Mouse (Mus musculus): ENCODE measurements around the gene Fxyd2. TPM values are rescaled to one million over a fixed set of nuclear protein-coding genes. Genes with fewer than 3 reads are reported as not detected.

The Fxyd2 gene
- polyA plus RNA-seq, 1 experiment from 2014 or later, result 9.9 TPM

DNA sequence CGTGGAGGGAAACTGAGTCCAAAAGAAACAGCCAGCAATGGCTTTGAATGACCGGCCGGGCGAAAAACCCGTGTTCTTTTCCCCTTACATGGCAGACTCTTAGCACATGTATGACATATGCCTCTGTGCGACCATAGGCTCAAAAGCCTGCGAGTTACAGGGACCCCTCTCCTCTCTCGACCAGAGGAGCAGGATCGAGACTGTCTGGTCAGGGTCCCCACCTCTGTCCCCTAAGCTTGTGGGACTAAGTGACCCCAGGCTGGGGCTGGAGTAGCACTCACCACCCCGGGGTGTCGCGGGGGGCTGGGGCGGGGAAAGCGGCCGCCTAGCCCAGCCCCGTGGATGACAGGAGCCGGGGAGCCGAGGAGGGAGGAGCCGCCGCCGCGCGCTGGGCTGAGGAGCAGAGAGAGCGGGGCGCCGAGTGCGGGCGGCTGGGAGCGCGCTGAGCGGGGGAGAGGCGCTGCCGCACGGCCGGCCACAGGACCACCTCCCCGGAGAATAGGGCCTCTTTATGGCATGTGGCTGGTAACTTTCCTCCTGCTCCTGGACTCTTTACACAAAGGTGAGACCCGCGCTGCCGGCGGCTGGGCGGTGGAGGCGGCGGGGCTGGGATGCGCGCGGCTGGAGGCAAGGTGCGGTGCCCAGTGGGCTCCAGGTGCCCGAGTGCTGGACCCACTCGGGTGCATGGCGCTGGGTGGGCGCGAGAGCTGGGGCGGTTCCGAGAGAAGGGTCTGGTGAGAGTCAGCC, 30.7 kb downstream of the Fxyd2 start:
- peak overlapping the region; percentile 87 for H3K27ac ChIP-seq (ENCODE audit: low read depth, low read length)
- H3K27me3 ChIP-seq (ENCODE audit: control insufficient read depth, insufficient read depth, low read length), result peaks cover 15% of the 10 kb centered on the region
- peak overlapping the region; percentile 61 for H3K4me2 ChIP-seq (ENCODE audit: low read depth, low read length)
- peak; percentile 60 for ATAC-seq (ENCODE audit: low read depth)
- 4% methylated on average over 37 of the region's 54 CpGs for WGBS
- H3K9ac ChIP-seq (replicated peaks; ENCODE audit: low read depth, low read length), result peak overlapping the region; percentile 73
- peak overlapping the region; percentile 65 for H3K4me3 ChIP-seq (ENCODE audit: low read depth, low read length)
- no peaks in the 10 kb centered on the region for H3K36me3 ChIP-seq (ENCODE audit: control insufficient read depth, insufficient read depth, low read length)
- no peaks in the 10 kb centered on the region for H3K9me3 ChIP-seq (ENCODE audit: control insufficient read depth, low read length)
- peaks cover 23% of the 10 kb centered on the region for H3K4me1 ChIP-seq (ENCODE audit: control insufficient read depth, insufficient read depth, low read length)

DNA sequence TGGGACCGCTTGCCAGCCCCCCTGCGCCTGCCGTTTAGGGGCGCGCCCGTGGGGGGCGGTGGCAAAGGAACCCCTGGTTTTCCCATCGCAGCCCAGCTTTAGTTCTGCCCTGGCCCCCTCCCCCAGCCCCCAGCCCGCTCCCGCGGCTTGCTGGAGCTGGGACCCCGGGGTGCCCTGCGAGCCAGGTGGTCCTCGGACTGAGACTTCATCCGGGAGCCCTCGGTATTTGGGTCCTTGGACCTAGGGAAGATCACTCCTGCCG, 31.2 kb downstream of the Fxyd2 start:
- peak overlapping the region; percentile 73 for H3K9ac ChIP-seq (replicated peaks; ENCODE audit: low read depth, low read length)
- peak overlapping the region; percentile 61 for H3K4me2 ChIP-seq (ENCODE audit: low read depth, low read length)
- H3K4me3 ChIP-seq (ENCODE audit: low read depth, low read length), result peak overlapping the region; percentile 65
- 3% methylated on average over 16 of the region's 17 CpGs for WGBS
- no peaks in the 10 kb centered on the region for H3K9me3 ChIP-seq (ENCODE audit: control insufficient read depth, low read length)
- H3K4me1 ChIP-seq (ENCODE audit: control insufficient read depth, insufficient read depth, low read length), result peaks cover 28% of the 10 kb centered on the region
- peaks cover 15% of the 10 kb centered on the region for H3K27me3 ChIP-seq (ENCODE audit: control insufficient read depth, insufficient read depth, low read length)
- 0 out of 2 replicates have a peak, but pooled peaks have one; percentile 10 for ATAC-seq (ENCODE audit: low read depth)
- H3K36me3 ChIP-seq (ENCODE audit: control insufficient read depth, insufficient read depth, low read length), result no peaks in the 10 kb centered on the region
- peak overlapping the region; percentile 87 for H3K27ac ChIP-seq (ENCODE audit: low read depth, low read length)

- peak overlapping the region; percentile 87 for H3K27ac ChIP-seq (ENCODE audit: low read depth, low read length)
- 3% methylated on average over 26 of the region's 26 CpGs for WGBS
- peak overlapping the region; percentile 65 for H3K4me3 ChIP-seq (ENCODE audit: low read depth, low read length)
- peaks cover 33% of the 10 kb centered on the region for H3K4me1 ChIP-seq (ENCODE audit: control insufficient read depth, insufficient read depth, low read length)
- no peaks in the 10 kb centered on the region for H3K9me3 ChIP-seq (ENCODE audit: control insufficient read depth, low read length)
- no peak for ATAC-seq (ENCODE audit: low read depth)
- H3K27me3 ChIP-seq (ENCODE audit: control insufficient read depth, insufficient read depth, low read length), result peaks cover 15% of the 10 kb centered on the region
- H3K36me3 ChIP-seq (ENCODE audit: control insufficient read depth, insufficient read depth, low read length), result no peaks in the 10 kb centered on the region
- peak overlapping the region; percentile 73 for H3K9ac ChIP-seq (replicated peaks; ENCODE audit: low read depth, low read length)
- peak overlapping the region; percentile 61 for H3K4me2 ChIP-seq (ENCODE audit: low read depth, low read length)
Observed at GRCm38 (mm10) chr9:45431150-45431549, 31.7 kb downstream of the Fxyd2 start.

GRCm38 (mm10) chr9:45432639-45433038, 33.2 kb downstream of the Fxyd2 start:
- H3K4me3 ChIP-seq (ENCODE audit: low read depth, low read length), result peak overlapping the region; percentile 65
- H3K27me3 ChIP-seq (ENCODE audit: control insufficient read depth, insufficient read depth, low read length), result peaks cover 15% of the 10 kb centered on the region
- 32% methylated on average over 12 of the region's 12 CpGs for WGBS
- no peaks in the 10 kb centered on the region for H3K36me3 ChIP-seq (ENCODE audit: control insufficient read depth, insufficient read depth, low read length)
- peak overlapping the region; percentile 61 for H3K4me2 ChIP-seq (ENCODE audit: low read depth, low read length)
- peak; percentile 23; the same call in 1 of the 2 replicates for ATAC-seq (ENCODE audit: low read depth)
- H3K27ac ChIP-seq (ENCODE audit: low read depth, low read length), result peak overlapping the region; percentile 87
- H3K9me3 ChIP-seq (ENCODE audit: control insufficient read depth, low read length), result no peaks in the 10 kb centered on the region
- H3K9ac ChIP-seq (replicated peaks; ENCODE audit: low read depth, low read length), result peak overlapping the region; percentile 53
- H3K4me1 ChIP-seq (ENCODE audit: control insufficient read depth, insufficient read depth, low read length), result peaks cover 33% of the 10 kb centered on the region

DNA sequence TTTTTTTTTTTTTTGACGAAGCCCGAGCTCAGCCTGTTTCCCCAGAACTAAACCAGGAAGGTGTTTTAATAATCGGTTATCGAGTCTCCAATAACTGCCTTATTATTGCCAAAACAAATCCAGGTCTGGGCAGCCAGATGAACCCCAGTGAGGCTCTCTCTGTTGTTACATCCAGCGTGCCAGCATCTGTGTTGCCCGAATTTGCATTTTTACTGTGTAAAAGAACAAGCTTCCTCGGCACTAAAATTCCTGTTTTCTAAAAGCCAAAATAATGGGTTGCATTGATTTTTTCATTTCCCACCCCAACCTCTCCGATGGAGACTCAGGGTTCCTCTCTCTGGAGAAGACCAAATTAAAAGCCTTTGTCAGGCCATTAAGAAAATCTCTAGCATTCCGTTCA, 33.6 kb downstream of the Fxyd2 start:
- Histone ChIP-seq H3K9me3 (ENCODE audit: control insufficient read depth, low read length) (no peaks in the 10 kb centered on the region), H3K9ac (replicated peaks; ENCODE audit: low read depth, low read length) (peak overlapping the region; percentile 35), H3K4me1 (ENCODE audit: control insufficient read depth, insufficient read depth, low read length) (peaks cover 33% of the 10 kb centered on the region), H3K4me2 (ENCODE audit: low read depth, low read length) (peak overlapping the region; percentile 61), H3K27ac (ENCODE audit: low read depth, low read length) (peak overlapping the region; percentile 87), H3K27me3 (ENCODE audit: control insufficient read depth, insufficient read depth, low read length) (peaks cover 15% of the 10 kb centered on the region), H3K4me3 (ENCODE audit: low read depth, low read length) (peak overlapping the region; percentile 65), H3K36me3 (ENCODE audit: control insufficient read depth, insufficient read depth, low read length) (no peaks in the 10 kb centered on the region)
- 35% methylated on average over 9 of the region's 9 CpGs for WGBS
- no peak for ATAC-seq (ENCODE audit: low read depth)

DNA sequence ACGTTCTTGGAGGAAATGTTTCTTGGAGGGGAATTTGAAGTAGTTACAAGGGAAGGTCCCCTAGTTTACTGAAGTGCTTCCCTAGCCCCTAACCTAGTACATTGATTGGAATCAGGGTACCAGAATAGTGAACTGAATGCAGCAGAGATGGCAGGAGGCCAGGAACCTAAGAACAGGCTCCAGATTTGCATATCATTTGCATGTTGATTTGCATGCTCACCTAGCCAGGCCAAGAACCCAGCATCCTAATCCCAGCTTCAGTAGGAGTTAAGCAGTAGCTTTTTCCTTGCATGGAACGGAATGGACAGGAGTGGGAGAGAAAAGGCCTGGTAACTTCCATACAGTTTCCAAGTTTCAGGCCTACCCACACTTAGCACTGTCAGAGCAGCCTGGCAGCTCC, 34.7 kb downstream of the Fxyd2 start:
- Histone ChIP-seq H3K27me3 (ENCODE audit: control insufficient read depth, insufficient read depth, low read length) (peaks cover 9% of the 10 kb centered on the region), H3K4me2 (ENCODE audit: low read depth, low read length) (peak overlapping the region; percentile 61), H3K9ac (replicated peaks; ENCODE audit: low read depth, low read length) (0 out of 2 replicates have a peak overlapping the region, but pooled peaks have one; percentile 35), H3K9me3 (ENCODE audit: control insufficient read depth, low read length) (no peaks in the 10 kb centered on the region), H3K36me3 (ENCODE audit: control insufficient read depth, insufficient read depth, low read length) (no peaks in the 10 kb centered on the region), H3K27ac (ENCODE audit: low read depth, low read length) (peak overlapping the region; percentile 87), H3K4me3 (ENCODE audit: low read depth, low read length) (no peak overlapping the region; the same call in 1 of the 2 replicates), H3K4me1 (ENCODE audit: control insufficient read depth, insufficient read depth, low read length) (peaks cover 33% of the 10 kb centered on the region)
- ATAC-seq (ENCODE audit: low read depth), result no peak
- WGBS, result 57% methylated on average over 2 of the region's 2 CpGs

DNA sequence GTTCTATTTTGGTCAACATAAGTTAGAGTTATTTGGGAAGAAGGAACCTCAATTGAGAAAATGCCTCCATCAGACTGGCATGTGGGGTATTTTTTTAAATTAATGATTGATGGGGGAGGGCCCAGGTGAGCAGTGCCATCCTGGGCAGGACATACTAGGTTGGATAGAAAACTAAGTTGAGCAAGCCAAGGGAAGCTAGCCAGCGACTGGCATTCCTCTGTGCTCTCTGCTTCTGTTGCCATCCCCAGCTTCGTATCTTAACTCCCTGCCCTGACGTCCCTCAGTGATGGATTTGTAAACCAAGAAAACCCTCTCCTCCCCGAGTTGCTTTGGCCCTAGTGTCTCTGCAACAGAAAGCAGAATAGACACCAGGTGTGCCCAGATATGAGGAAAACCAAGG, 39.6 kb downstream of the Fxyd2 start:
- H3K9me3 ChIP-seq (ENCODE audit: control insufficient read depth, low read length), result no peaks in the 10 kb centered on the region
- H3K4me2 ChIP-seq (ENCODE audit: low read depth, low read length), result no peak overlapping the region
- H3K27me3 ChIP-seq (ENCODE audit: control insufficient read depth, insufficient read depth, low read length), result no peaks in the 10 kb centered on the region
- no peak for ATAC-seq (ENCODE audit: low read depth)
- H3K9ac ChIP-seq (replicated peaks; ENCODE audit: low read depth, low read length), result no peak overlapping the region
- WGBS, result 72% methylated on average over 4 of the region's 4 CpGs
- H3K36me3 ChIP-seq (ENCODE audit: control insufficient read depth, insufficient read depth, low read length), result no peaks in the 10 kb centered on the region
- H3K4me3 ChIP-seq (ENCODE audit: low read depth, low read length), result no peak overlapping the region
- peaks cover 19% of the 10 kb centered on the region for H3K4me1 ChIP-seq (ENCODE audit: control insufficient read depth, insufficient read depth, low read length)
- no peak overlapping the region for H3K27ac ChIP-seq (ENCODE audit: low read depth, low read length)

DNA sequence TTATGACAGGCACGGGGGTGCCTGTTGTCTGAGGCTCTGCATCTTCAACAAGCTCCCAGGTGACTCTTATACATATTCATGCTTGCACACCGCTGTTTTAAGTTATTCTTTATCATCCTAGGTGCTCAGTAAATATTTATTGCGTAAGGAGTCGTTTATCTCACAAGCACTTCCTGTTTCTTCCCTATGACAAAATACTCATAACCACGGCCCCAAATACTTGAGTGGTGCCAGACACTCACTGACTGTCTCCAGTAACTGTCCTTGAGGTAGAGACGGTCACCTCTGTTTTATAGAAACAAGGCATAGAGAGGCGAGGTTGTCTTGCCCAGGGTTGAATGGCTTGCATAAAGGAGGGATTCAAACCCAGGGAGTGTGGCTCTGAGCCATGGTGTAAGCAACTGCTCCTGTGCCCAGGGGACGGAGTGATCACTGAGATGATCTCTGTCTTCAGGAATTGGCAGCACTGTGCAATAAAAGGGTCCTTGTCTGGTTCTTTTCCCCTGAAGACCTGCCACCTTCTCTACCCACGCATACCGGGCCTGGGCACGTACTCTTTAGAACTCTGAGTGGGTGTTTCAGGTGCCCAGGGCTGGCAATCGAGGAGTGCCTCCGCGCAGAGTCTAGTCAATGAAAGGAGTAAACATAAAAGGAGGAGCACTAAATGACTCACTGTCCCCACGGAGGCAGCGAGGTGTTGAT, 40.8 kb downstream of the Fxyd2 start:
- Histone ChIP-seq H3K9me3 (ENCODE audit: control insufficient read depth, low read length) (no peaks in the 10 kb centered on the region), H3K27ac (ENCODE audit: low read depth, low read length) (no peak overlapping the region), H3K4me1 (ENCODE audit: control insufficient read depth, insufficient read depth, low read length) (peaks cover 12% of the 10 kb centered on the region; the same call in 1 of the 2 replicates), H3K36me3 (ENCODE audit: control insufficient read depth, insufficient read depth, low read length) (no peaks in the 10 kb centered on the region), H3K4me2 (ENCODE audit: low read depth, low read length) (no peak overlapping the region), H3K4me3 (ENCODE audit: low read depth, low read length) (no peak overlapping the region), H3K9ac (replicated peaks; ENCODE audit: low read depth, low read length) (no peak overlapping the region), H3K27me3 (ENCODE audit: control insufficient read depth, insufficient read depth, low read length) (no peaks in the 10 kb centered on the region)
- no peak for ATAC-seq (ENCODE audit: low read depth)
- 72% methylated on average over 16 of the region's 16 CpGs for WGBS

GRCm38 (mm10) chr9:45444251-45444798, 44.9 kb downstream of the Fxyd2 start:
- H3K27me3 ChIP-seq (ENCODE audit: control insufficient read depth, insufficient read depth, low read length), result no peaks in the 10 kb centered on the region
- H3K4me3 ChIP-seq (ENCODE audit: low read depth, low read length), result no peak overlapping the region
- WGBS, result 84% methylated on average over 5 of the region's 5 CpGs
- H3K4me1 ChIP-seq (ENCODE audit: control insufficient read depth, insufficient read depth, low read length), result peaks cover 10% of the 10 kb centered on the region; the same call in 1 of the 2 replicates
- H3K27ac ChIP-seq (ENCODE audit: low read depth, low read length), result no peak overlapping the region
- H3K9ac ChIP-seq (replicated peaks; ENCODE audit: low read depth, low read length), result no peak overlapping the region
- no peaks in the 10 kb centered on the region for H3K36me3 ChIP-seq (ENCODE audit: control insufficient read depth, insufficient read depth, low read length)
- no peak for ATAC-seq (ENCODE audit: low read depth)
- H3K9me3 ChIP-seq (ENCODE audit: control insufficient read depth, low read length), result no peaks in the 10 kb centered on the region
- H3K4me2 ChIP-seq (ENCODE audit: low read depth, low read length), result no peak overlapping the region
